8 mouse cellular contexts compared by ENCODE assay signal in the genomic region with DNA sequence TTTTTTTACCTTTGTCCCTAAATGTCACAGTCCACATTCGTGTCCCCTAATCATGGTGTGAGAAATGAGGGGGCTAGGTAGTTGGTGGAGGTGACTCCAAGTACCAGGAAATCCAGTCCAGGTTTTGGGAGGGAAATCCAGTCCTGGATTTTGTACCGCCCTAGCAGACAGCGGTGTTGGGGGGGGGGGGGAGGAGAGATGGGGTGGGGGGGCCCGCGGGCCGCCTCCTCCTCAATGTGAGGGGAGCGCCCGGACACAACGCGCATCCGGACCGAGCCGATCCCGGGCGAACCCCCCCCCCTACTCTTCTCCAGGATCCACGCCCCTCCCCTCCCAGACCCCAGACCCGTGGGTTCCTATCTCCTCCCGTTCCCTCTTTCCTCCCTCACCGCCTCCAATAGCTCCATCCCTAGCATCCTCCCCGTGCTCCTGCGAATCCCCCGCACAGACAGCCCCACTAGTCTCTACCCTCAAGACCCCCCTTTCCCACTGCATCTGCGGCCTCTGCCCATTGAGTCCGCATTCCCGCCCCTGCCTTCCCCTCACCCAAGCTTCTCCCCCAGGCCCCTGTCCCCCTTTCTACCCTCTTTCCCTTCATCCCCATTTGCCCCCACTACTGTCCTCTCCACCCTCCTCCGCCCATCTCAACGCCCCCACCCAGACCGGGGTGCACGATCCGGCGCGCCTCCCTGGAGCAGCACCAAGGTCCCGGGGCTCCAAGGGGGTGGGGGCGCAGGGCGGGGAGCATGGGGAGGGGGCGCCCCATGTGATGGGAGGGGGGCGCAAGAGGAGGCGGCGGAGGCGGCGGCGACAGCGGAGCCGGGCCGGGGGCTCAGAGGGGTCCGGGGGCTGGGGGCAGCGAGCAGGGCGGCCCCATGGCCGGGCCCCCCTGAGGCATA. TPM values are rescaled to one million over a fixed set of nuclear protein-coding genes. Genes with fewer than 3 reads are reported as not detected.
DNase-seq lines count a peak whose midpoint lies in the region; ATAC-seq and TF ChIP-seq lines count a peak whose summit lies in the region.

No protein-coding gene starts in this region.

- peak overlapping the region; percentile 15 for H3ac ChIP-seq in myocyte (ENCODE audit: control insufficient read depth, insufficient read length)

- no peak overlapping the region for H3K27ac ChIP-seq in kidney, embryonic 16.5 days (ENCODE audit: low read length)

- H3K79me2 ChIP-seq in myocyte (ENCODE audit: control insufficient read depth, insufficient read depth) = no peaks in the 10 kb centered on the region

- H3K27me3 ChIP-seq in kidney, embryonic 16.5 days (ENCODE audit: insufficient read depth, low read length) = peaks cover 86% of the 10 kb centered on the region
- H3K27me3 ChIP-seq in myocyte (ENCODE audit: control insufficient read depth, insufficient read depth, insufficient read length) = peaks cover 8% of the 10 kb centered on the region

- H3K36me3 ChIP-seq in kidney, embryonic 16.5 days (ENCODE audit: insufficient read depth, low read length) = no peaks in the 10 kb centered on the region
- H3K36me3 ChIP-seq in myocyte (ENCODE audit: control insufficient read depth, insufficient read depth) = no peaks in the 10 kb centered on the region

- peak overlapping the region; percentile 53 for H3K4me3 ChIP-seq in kidney, embryonic 16.5 days (ENCODE audit: low read length)
- peak overlapping the region; percentile 16 for H3K4me3 ChIP-seq in myocyte

- peak; percentile 16; the same call in 1 of the 2 replicates for ATAC-seq in kidney, embryonic 16.5 days (ENCODE audit: low FRiP score, low TSS enrichment)
- ATAC-seq in frontal cortex, adult (ENCODE audit: low TSS enrichment) = no peak

- peak overlapping the region; percentile 92 for H3K4me2 ChIP-seq in kidney, embryonic 16.5 days (replicated peaks; ENCODE audit: low read depth, low read length)
- peak overlapping the region; percentile 67 for H3K4me2 ChIP-seq in myocyte (ENCODE audit: low read depth)

- peaks cover 28% of the 10 kb centered on the region for H3K4me1 ChIP-seq in kidney, embryonic 16.5 days (ENCODE audit: insufficient read depth, low read length)

- no peak for TF ChIP-seq POLR2A in myocyte (IDR thresholded peaks at IDR 0.05; ENCODE audit: insufficient read length, low read depth)

- intact Hi-C loops in left cerebral cortex, postnatal 14 days (cut with DNase I) = loop anchor here (5.0 kb wide), 1 partner anchor 93 kb away; no protein-coding TSS in a partner anchor

- no peaks in the 10 kb centered on the region for H3K9me3 ChIP-seq in kidney, embryonic 16.5 days (ENCODE audit: low read length)

- WGBS in kidney, embryonic 16.5 days = under 1% methylated on average over 29 of the region's 49 CpGs

- DNase-seq in kidney, adult 9 months = no peak
- DNase-seq in cerebellum, adult 9-10 months = peak; percentile 83
- peak; percentile 50 for DNase-seq in forelimb bud, embryonic 11.5 days (ENCODE audit: low read depth, low spot score)
- peak; percentile 82 to 84 for DNase-seq in left cerebral cortex, postnatal 14 days (ENCODE audit: low spot score in 2 of 2)
- no peak for DNase-seq in spleen, postnatal 4 days (ENCODE audit: low spot score in 2 of 2)

- H3K9ac ChIP-seq in kidney, embryonic 16.5 days (replicated peaks; ENCODE audit: low read length) = peak overlapping the region; percentile 57

TF ChIP-seq in myocyte, 11 proteins besides CTCF, POLR2A, EP300 and RAD21:
- no peak for TF ChIP-seq E2F4 (IDR thresholded peaks at IDR 0.05; ENCODE audit: insufficient read depth)
- no peak for TF ChIP-seq TCF3 (IDR thresholded peaks at IDR 0.05; ENCODE audit: insufficient read length, low read depth)
- TF ChIP-seq POLR2AphosphoS2 (IDR thresholded peaks at IDR 0.05; ENCODE audit: insufficient read length, low read depth) = no peak

RNA-seq across cellular contexts. Expression of gene Agap2, which starts 3.8 kb away (rescaled TPM):
- 0.04 and 0.09 TPM in 2 replicates for polyA plus RNA-seq in kidney, embryonic 16.5 days (2015; fragmentation: Nextera tagmentation; extraction: Ambion mirVana)
- total RNA-seq in left cerebral cortex, postnatal 14 days (2021) = 100 to 1,000 TPM; 704 to 706 TPM
- 1.2 TPM for polyA plus RNA-seq in myocyte (2012; fragmentation: generic; extraction: Trizol)

RNA-seq across cellular contexts. Expression of gene Tspan31, which starts 8.9 kb away (rescaled TPM):
- polyA plus RNA-seq in kidney, embryonic 16.5 days (2015; fragmentation: Nextera tagmentation; extraction: Ambion mirVana) = 205 and 208 TPM in 2 replicates
- 10 to 100 TPM; 67.1 to 74.5 TPM for total RNA-seq in left cerebral cortex, postnatal 14 days (2021)
- 139 TPM for polyA plus RNA-seq in myocyte (2012; fragmentation: generic; extraction: Trizol)

RNA-seq across cellular contexts. Expression of gene Cdk4, which starts 15.6 kb away (rescaled TPM):
- polyA plus RNA-seq in kidney, embryonic 16.5 days (2015; fragmentation: Nextera tagmentation; extraction: Ambion mirVana) = 1,871 and 1,917 TPM in 2 replicates
- total RNA-seq in left cerebral cortex, postnatal 14 days (2021) = 100 to 1,000 TPM in 1 of 2 experiments, 10 to 100 TPM in 1; 88.3 to 106 TPM
- polyA plus RNA-seq in myocyte (2012; fragmentation: generic; extraction: Trizol) = 276 TPM

RNA-seq across cellular contexts. Expression of gene March9, which starts 18.9 kb away (rescaled TPM):
- polyA plus RNA-seq in kidney, embryonic 16.5 days (2015; fragmentation: Nextera tagmentation; extraction: Ambion mirVana) = 1.2 and 1.4 TPM in 2 replicates
- total RNA-seq in left cerebral cortex, postnatal 14 days (2021) = 10 to 100 TPM; 32.7 to 35.1 TPM
- polyA plus RNA-seq in myocyte (2012; fragmentation: generic; extraction: Trizol) = 6.1 TPM

RNA-seq across cellular contexts. Expression of gene Cyp27b1, which starts 30.9 kb away (rescaled TPM):
- 32.6 and 53.8 TPM in 2 replicates for polyA plus RNA-seq in kidney, embryonic 16.5 days (2015; fragmentation: Nextera tagmentation; extraction: Ambion mirVana)
- under 1 TPM; 0.59 to 0.61 TPM for total RNA-seq in left cerebral cortex, postnatal 14 days (2021)
- polyA plus RNA-seq in myocyte (2012; fragmentation: generic; extraction: Trizol) = 0.56 TPM

Comparison
In these comparisons a context has a peak if more than half of its experiments do, and no peak if none do; other contexts are left out.
1. DNase-seq: peak in cerebellum, adult 9-10 months (single experiment), forelimb bud, embryonic 11.5 days (single experiment) and left cerebral cortex, postnatal 14 days (2 of 2); none in kidney, adult 9 months (single experiment) and spleen, postnatal 4 days (0 of 2).